Mouse (Mus musculus) small intestine, adult 2 months (tissue): ENCODE data around the gene Cavin4.

Experiments
- CTCF ChIP-seq: fragments of 200-500 bp; IDR thresholded peaks from 2 replicates; pipeline ENCODE4 v1.5.1; 2012; ENCODE audit warnings: low read depth, mild to moderate bottlenecking, control low read depth, inconsistent platforms, low read length, moderate library complexity, mixed read lengths; ENCODE audit not compliant: insufficient replicate concordance, insufficient read length; ENCODE audit errors: extremely low read depth
- POLR2A ChIP-seq: fragments of 200-500 bp; IDR thresholded peaks from 2 replicates; pipeline ENCODE4 v1.6.1; 2012; ENCODE audit warnings: low read depth, mild to moderate bottlenecking, control low read depth, inconsistent platforms, low read length, moderate library complexity

- TF ChIP-seq CTCF = no peak
- TF ChIP-seq POLR2A = no peak
Observed at GRCm38 (mm10) chr4:48678793-48679192, 15.5 kb downstream of the Cavin4 start.
